Mouse (Mus musculus) heart, embryonic 12.5 days (tissue): Measurements from ENCODE around the gene Xpo5. TPM values are rescaled to one million over a fixed set of nuclear protein-coding genes. Genes with fewer than 3 reads are reported as not detected.

Source experiments
- ATAC-seq: fragments of 200-750 bp; cut with Nextera tagmentation; 2 replicates; pipeline ENCODE4 v1.8.0; 2017; ENCODE audit warnings: moderate TSS enrichment, moderate library complexity; ENCODE audit not compliant: insufficient number of reproducible peaks, low FRiP score
- H3K27ac ChIP-seq: fragments of 300-500 bp; sonication (generic); 2 replicates; pipeline ENCODE4 v1.5.1; 2016; ENCODE audit warnings: mild to moderate bottlenecking, moderate library complexity; ENCODE audit not compliant: poor library complexity, severe bottlenecking
- H3K27me3 ChIP-seq: fragments of 300-500 bp; sonication (generic); replicated peaks from 2 replicates; pipeline ENCODE4 v1.6.1; 2016; ENCODE audit warnings: mild to moderate bottlenecking, moderate library complexity
- H3K36me3 ChIP-seq: fragments of 300-500 bp; sonication (generic); 2 replicates; pipeline ENCODE4 v1.6.1; 2016; ENCODE audit warnings: mild to moderate bottlenecking, moderate library complexity
- H3K4me1 ChIP-seq: fragments of 300-500 bp; sonication (generic); replicated peaks from 2 replicates; pipeline ENCODE4 v1.6.1; 2016; ENCODE audit warnings: mild to moderate bottlenecking
- H3K4me2 ChIP-seq: fragments of 300-500 bp; sonication (generic); 2 replicates; pipeline ENCODE4 v1.6.1; 2016; ENCODE audit warnings: mild to moderate bottlenecking, moderate library complexity
- H3K4me3 ChIP-seq: fragments of 300-500 bp; sonication (generic); 2 replicates; pipeline ENCODE4 v1.5.1; 2016; ENCODE audit warnings: mild to moderate bottlenecking
- H3K9ac ChIP-seq: fragments of 300-500 bp; sonication (generic); 2 replicates; pipeline ENCODE4 v1.6.1; 2016; ENCODE audit warnings: mild to moderate bottlenecking, moderate library complexity
- H3K9me3 ChIP-seq: fragments of 300-500 bp; sonication (generic); replicated peaks from 2 replicates; pipeline ENCODE4 v1.6.1; 2016; ENCODE audit warnings: mild to moderate bottlenecking, moderate library complexity
- WGBS: fragments of 180-500 bp; shearing (Covaris S2); methylation state at CpG from one replicate; pipeline ENCODE4 v1.1.7; 2016; 5-methylcytosine and 5-hydroxymethylcytosine counted together
- polyA plus RNA-seq: library from polyadenylated mRNA; unstranded; fragments of >200 nt; fragmentation: Nextera tagmentation; extraction: Ambion mirVana; gene quantifications from 2 replicates; pipeline ENCODE4 v1.2.1, GENCODE M21; 2016

Gene Xpo5
- polyA plus RNA-seq, 1 experiment from 2014 or later: 29.9 TPM

- ATAC-seq: no peak
- Histone ChIP-seq H3K9me3 (no peaks in the 10 kb centered on the region), H3K4me1 (peaks cover 13% of the 10 kb centered on the region), H3K27ac (no peak overlapping the region), H3K9ac (no peak overlapping the region; the same call in 1 of the 2 replicates), H3K27me3 (no peaks in the 10 kb centered on the region), H3K4me2 (peak overlapping the region; percentile 80), H3K4me3 (peak overlapping the region; percentile 28; the same call in 1 of the 2 replicates), H3K36me3 (peaks cover 33% of the 10 kb centered on the region)
- WGBS: 64% methylated on average over 6 of the region's 6 CpGs
Observed at GRCm38 (mm10) chr17:46201151-46201550, 1.4 kb upstream of the Xpo5 start.

GRCm38 (mm10) chr17:46203078-46203477, 496 bp downstream of the Xpo5 start:
- Histone ChIP-seq H3K9me3 (no peaks in the 10 kb centered on the region), H3K27me3 (no peaks in the 10 kb centered on the region), H3K9ac (peak overlapping the region; percentile 94), H3K27ac (peak overlapping the region; percentile 92), H3K4me2 (peak overlapping the region; percentile 80), H3K36me3 (peaks cover 33% of the 10 kb centered on the region), H3K4me1 (peaks cover 13% of the 10 kb centered on the region), H3K4me3 (peak overlapping the region; percentile 96)
- ATAC-seq: peak; percentile 39; the same call in 1 of the 2 replicates
- under 1% methylated on average over 20 of the region's 20 CpGs for WGBS

GRCm38 (mm10) chr17:46206676-46207075, 4.1 kb downstream of the Xpo5 start:
- Histone ChIP-seq H3K9me3 (no peaks in the 10 kb centered on the region), H3K4me3 (no peak overlapping the region), H3K27ac (no peak overlapping the region), H3K4me1 (peaks cover 11% of the 10 kb centered on the region), H3K9ac (no peak overlapping the region), H3K4me2 (no peak overlapping the region), H3K27me3 (no peaks in the 10 kb centered on the region), H3K36me3 (peaks cover 62% of the 10 kb centered on the region)
- no peak for ATAC-seq

GRCm38 (mm10) chr17:46210550-46210949, 8.0 kb downstream of the Xpo5 start:
- 87% methylated on average over 3 of the region's 3 CpGs for WGBS
- Histone ChIP-seq H3K27ac (no peak overlapping the region), H3K4me2 (no peak overlapping the region), H3K36me3 (peaks cover 92% of the 10 kb centered on the region), H3K4me1 (no peaks in the 10 kb centered on the region), H3K9me3 (no peaks in the 10 kb centered on the region), H3K27me3 (no peaks in the 10 kb centered on the region), H3K9ac (no peak overlapping the region), H3K4me3 (no peak overlapping the region)
- no peak for ATAC-seq

GRCm38 (mm10) chr17:46221601-46222000, 19.0 kb downstream of the Xpo5 start:
- H3K27me3 ChIP-seq: no peaks in the 10 kb centered on the region
- peaks cover 98% of the 10 kb centered on the region for H3K36me3 ChIP-seq
- H3K4me2 ChIP-seq: no peak overlapping the region
- H3K9me3 ChIP-seq: no peaks in the 10 kb centered on the region
- no peak overlapping the region for H3K4me3 ChIP-seq
- 87% methylated on average over 3 of the region's 3 CpGs for WGBS
- H3K4me1 ChIP-seq: no peaks in the 10 kb centered on the region
- H3K27ac ChIP-seq: no peak overlapping the region
- no peak overlapping the region for H3K9ac ChIP-seq
- ATAC-seq: no peak

- peaks cover 96% of the 10 kb centered on the region for H3K36me3 ChIP-seq
- H3K4me1 ChIP-seq: no peaks in the 10 kb centered on the region
- no peak overlapping the region for H3K4me3 ChIP-seq
- no peaks in the 10 kb centered on the region for H3K27me3 ChIP-seq
- 90% methylated on average over 7 of the region's 7 CpGs for WGBS
- H3K9ac ChIP-seq: no peak overlapping the region
- H3K9me3 ChIP-seq: no peaks in the 10 kb centered on the region
- no peak overlapping the region for H3K4me2 ChIP-seq
- ATAC-seq: no peak
- no peak overlapping the region for H3K27ac ChIP-seq
Observed at GRCm38 (mm10) chr17:46227576-46227975, 25.0 kb downstream of the Xpo5 start.

- Histone ChIP-seq H3K4me1 (peaks cover 16% of the 10 kb centered on the region), H3K9ac (no peak overlapping the region), H3K36me3 (peaks cover 88% of the 10 kb centered on the region), H3K4me2 (no peak overlapping the region), H3K27ac (no peak overlapping the region), H3K4me3 (no peak overlapping the region), H3K27me3 (peaks cover 11% of the 10 kb centered on the region; the same call in 1 of the 2 replicates), H3K9me3 (no peaks in the 10 kb centered on the region)
- no peak for ATAC-seq
- 67% methylated on average over 1 of the region's 1 CpGs for WGBS
Observed at GRCm38 (mm10) chr17:46236067-46236466, 33.5 kb downstream of the Xpo5 start.

GRCm38 (mm10) chr17:46237079-46237478, 34.5 kb downstream of the Xpo5 start:
- Histone ChIP-seq H3K4me2 (no peak overlapping the region), H3K9ac (no peak overlapping the region), H3K4me3 (no peak overlapping the region), H3K4me1 (peaks cover 16% of the 10 kb centered on the region), H3K36me3 (peaks cover 90% of the 10 kb centered on the region), H3K27ac (no peak overlapping the region), H3K9me3 (no peaks in the 10 kb centered on the region), H3K27me3 (peaks cover 14% of the 10 kb centered on the region; the same call in 1 of the 2 replicates)
- ATAC-seq: no peak
- 72% methylated on average over 6 of the region's 6 CpGs for WGBS

- no peak for ATAC-seq
- Histone ChIP-seq H3K36me3 (peaks cover 91% of the 10 kb centered on the region), H3K27me3 (peaks cover 18% of the 10 kb centered on the region; the same call in 1 of the 2 replicates)
Observed at GRCm38 (mm10) chr17:46237480-46237879, 34.9 kb downstream of the Xpo5 start.

GRCm38 (mm10) chr17:46239516-46240114, 37.0 kb downstream of the Xpo5 start:
- Histone ChIP-seq H3K4me2 (peak overlapping the region; percentile 18; the same call in 1 of the 2 replicates), H3K4me1 (peaks cover 16% of the 10 kb centered on the region)

More at GRCm38 (mm10) chr17:46237480-46237879, 34.9 kb downstream of the Xpo5 start:
- no peak overlapping the region for H3K4me2 ChIP-seq
- no peak overlapping the region for H3K9ac ChIP-seq
- H3K4me3 ChIP-seq: no peak overlapping the region
- WGBS: 63% methylated on average over 5 of the region's 5 CpGs
- peaks cover 16% of the 10 kb centered on the region for H3K4me1 ChIP-seq
- no peaks in the 10 kb centered on the region for H3K9me3 ChIP-seq
- H3K27ac ChIP-seq: no peak overlapping the region

GRCm38 (mm10) chr17:46241471-46241870, 38.9 kb downstream of the Xpo5 start:
- Histone ChIP-seq H3K27ac (no peak overlapping the region), H3K9ac (0 out of 2 replicates have a peak overlapping the region, but pooled peaks have one; percentile 0), H3K27me3 (0 out of 2 replicates have a peak, but pooled peaks cover 8% of the 10 kb centered on the region), H3K4me1 (peaks cover 16% of the 10 kb centered on the region), H3K4me3 (no peak overlapping the region), H3K4me2 (no peak overlapping the region), H3K9me3 (no peaks in the 10 kb centered on the region), H3K36me3 (peaks cover 93% of the 10 kb centered on the region)
- no peak for ATAC-seq
- WGBS: 61% methylated on average over 11 of the region's 11 CpGs

More at GRCm38 (mm10) chr17:46239516-46240114, 37.0 kb downstream of the Xpo5 start:
- 36% methylated on average over 15 of the region's 15 CpGs for WGBS
- Histone ChIP-seq H3K27me3 (peaks cover 19% of the 10 kb centered on the region; the same call in 1 of the 2 replicates), H3K27ac (peak overlapping the region; percentile 29; the same call in 1 of the 2 replicates), H3K36me3 (peaks cover 93% of the 10 kb centered on the region), H3K9ac (peak overlapping the region; percentile 35; the same call in 1 of the 2 replicates), H3K9me3 (no peaks in the 10 kb centered on the region), H3K4me3 (no peak overlapping the region)
- ATAC-seq: peak; percentile 66
